Comparison of ENCODE assay signal across 9 mouse cellular contexts in the genomic region with DNA sequence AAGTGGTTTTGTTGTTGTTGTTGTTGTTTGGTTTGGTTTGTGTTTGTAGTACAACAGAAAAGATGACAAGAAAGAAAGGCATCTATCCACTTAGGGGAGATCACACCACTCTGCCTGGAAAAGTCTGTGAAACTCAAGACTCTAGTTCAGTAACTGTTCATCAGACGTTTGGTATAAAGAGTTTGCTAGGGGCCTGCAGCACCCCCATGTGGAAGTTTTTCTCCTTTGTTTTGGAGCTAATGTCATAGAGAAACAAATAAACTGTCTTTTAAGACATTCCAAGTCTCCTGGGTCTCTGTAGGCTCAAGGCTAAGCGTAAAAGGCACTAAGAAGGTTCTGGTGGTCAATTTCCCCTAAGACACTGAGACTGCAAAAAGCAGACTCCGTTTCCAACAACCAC. TPM values are rescaled to one million over a fixed set of nuclear protein-coding genes. Genes with fewer than 3 reads are reported as not detected.
DNase-seq lines count a peak whose midpoint lies in the region; ATAC-seq and TF ChIP-seq lines count a peak whose summit lies in the region.
"Had no signal": no experiment of that assay in that cellular context is flagged by ENCODE, and none has a peak within 500 bp of the region (broad histone marks: within the 10 kb centered on the region; RNA-seq: fewer than 3 reads in every experiment).

No protein-coding gene starts in this region.

- no peak for DNase-seq in neural tube, embryonic 11.5 days (ENCODE audit: low spot score)
- no peak for DNase-seq in neural tube, embryonic 10.5 days (ENCODE audit: extremely low spot score, low spot score)
- DNase-seq in stomach, postnatal 0 days (ENCODE audit: low spot score) = no peak
- no peak for DNase-seq in layer of hippocampus, postnatal 14 days (ENCODE audit: low spot score in 2 of 2)
- DNase-seq: cerebellum, adult 11 months had no signal

- no peaks in the 10 kb centered on the region for H3K9me3 ChIP-seq in erythroblast, embryonic 14.5 days (ENCODE audit: control insufficient read depth, low read length)
- H3K9me3 ChIP-seq in neural tube, embryonic 11.5 days (ENCODE audit: control insufficient read depth, low read length) = no peaks in the 10 kb centered on the region
- no peaks in the 10 kb centered on the region for H3K9me3 ChIP-seq in limb, embryonic 15.5 days
- H3K9me3 ChIP-seq in stomach, postnatal 0 days (ENCODE audit: control insufficient read depth, low read length) = no peaks in the 10 kb centered on the region

- H3K36me3 ChIP-seq in erythroblast, embryonic 14.5 days (ENCODE audit: control insufficient read depth) = peaks cover 36% of the 10 kb centered on the region
- peaks cover 9% of the 10 kb centered on the region; the same call in 1 of the 2 replicates for H3K36me3 ChIP-seq in neural tube, embryonic 11.5 days (ENCODE audit: control insufficient read depth, insufficient read depth, low read length)
- H3K36me3 ChIP-seq in limb, embryonic 15.5 days = peaks cover 29% of the 10 kb centered on the region
- H3K36me3 ChIP-seq in stomach, postnatal 0 days (ENCODE audit: control insufficient read depth, insufficient read depth, low read length) = peaks cover 10% of the 10 kb centered on the region; the same call in 1 of the 2 replicates

- no peaks in the 10 kb centered on the region for H3K27me3 ChIP-seq in erythroblast, embryonic 14.5 days (ENCODE audit: control insufficient read depth)
- no peaks in the 10 kb centered on the region for H3K27me3 ChIP-seq in neural tube, embryonic 11.5 days (ENCODE audit: control insufficient read depth, insufficient read depth, low read length)
- no peaks in the 10 kb centered on the region for H3K27me3 ChIP-seq in limb, embryonic 15.5 days
- no peaks in the 10 kb centered on the region for H3K27me3 ChIP-seq in stomach, postnatal 0 days (ENCODE audit: control insufficient read depth, insufficient read depth, low read length)

- H3K27ac ChIP-seq in neural tube, embryonic 11.5 days (ENCODE audit: low read depth, low read length) = no peak overlapping the region
- no peak overlapping the region; the same call in 1 of the 2 replicates for H3K27ac ChIP-seq in limb, embryonic 15.5 days
- no peak overlapping the region for H3K27ac ChIP-seq in stomach, postnatal 0 days (replicated peaks)

- peak overlapping the region; percentile 75; the same call in 1 of the 2 replicates for H3K4me2 ChIP-seq in neural tube, embryonic 11.5 days (ENCODE audit: low read depth)
- peak overlapping the region; percentile 84; the same call in 1 of the 2 replicates for H3K4me2 ChIP-seq in limb, embryonic 15.5 days
- peak overlapping the region; percentile 88 for H3K4me2 ChIP-seq in stomach, postnatal 0 days (replicated peaks; ENCODE audit: low read depth)

- 38% methylated on average over 3 of the region's 3 CpGs for WGBS in neural tube, embryonic 11.5 days
- WGBS in limb, embryonic 15.5 days = 25% methylated on average over 3 of the region's 3 CpGs
- 46% methylated on average over 3 of the region's 3 CpGs for WGBS in stomach, postnatal 0 days

- peak; percentile 55 for TF ChIP-seq CTCF in stomach, postnatal 0 days (IDR thresholded peaks at IDR 0.05; ENCODE audit: low read depth)

- H3K9ac ChIP-seq in neural tube, embryonic 11.5 days (ENCODE audit: low read length) = no peak overlapping the region
- H3K9ac ChIP-seq in limb, embryonic 15.5 days = no peak overlapping the region
- no peak overlapping the region for H3K9ac ChIP-seq in stomach, postnatal 0 days (ENCODE audit: low read length)

- no peak for ATAC-seq in erythroblast, adult 5-6 weeks (replicated peaks; ENCODE audit: low FRiP score, poor library complexity, severe bottlenecking)
- no peak for ATAC-seq in neural tube, embryonic 11.5 days (ENCODE audit: insufficient read depth, low FRiP score, low TSS enrichment)
- no peak for ATAC-seq in limb, embryonic 15.5 days (ENCODE audit: insufficient number of reproducible peaks, low FRiP score, low TSS enrichment, low read depth)
- ATAC-seq in stomach, postnatal 0 days (ENCODE audit: low FRiP score, low TSS enrichment) = no peak
- no peak for ATAC-seq in monocyte, adult 5-6 weeks (replicated peaks; ENCODE audit: insufficient number of reproducible peaks, low FRiP score, low TSS enrichment, poor library complexity, severe bottlenecking)

- peaks cover 32% of the 10 kb centered on the region for H3K4me1 ChIP-seq in erythroblast, embryonic 14.5 days (ENCODE audit: control insufficient read depth)
- H3K4me1 ChIP-seq in neural tube, embryonic 11.5 days (ENCODE audit: control insufficient read depth, insufficient read depth, low read length) = peaks cover 7% of the 10 kb centered on the region
- peaks cover 11% of the 10 kb centered on the region for H3K4me1 ChIP-seq in limb, embryonic 15.5 days
- H3K4me1 ChIP-seq in stomach, postnatal 0 days (replicated peaks; ENCODE audit: control insufficient read depth, insufficient read depth) = no peaks in the 10 kb centered on the region

- no peak for TF ChIP-seq EP300 in stomach, postnatal 0 days (optimal IDR thresholded peaks at IDR 0.05)

- H3K4me3 ChIP-seq in erythroblast, embryonic 14.5 days (replicated peaks) = peak overlapping the region; percentile 73
- peak overlapping the region; percentile 54 for H3K4me3 ChIP-seq in neural tube, embryonic 11.5 days (ENCODE audit: low read depth, low read length)
- peak overlapping the region; percentile 64; the same call in 1 of the 2 replicates for H3K4me3 ChIP-seq in limb, embryonic 15.5 days
- H3K4me3 ChIP-seq in stomach, postnatal 0 days (ENCODE audit: low read depth, low read length) = no peak overlapping the region

RNA-seq across cellular contexts. Expression of a gene that starts 1.3 kb away (rescaled TPM):
- 1.4 TPM in 2 replicates for polyA plus RNA-seq in erythroblast, embryonic 14.5 days (2012)
- 1.3 and 12.3 TPM in 2 replicates for total RNA-seq in erythroblast, adult 5-6 weeks (2015; ENCODE audit: low replicate concordance)
- 10.2 and 16.3 TPM in 2 replicates for total RNA-seq in erythroblast, adult 5-6 weeks (2017; ENCODE audit: low replicate concordance)
- polyA plus RNA-seq in neural tube, embryonic 11.5 days (2014; fragmentation: Nextera tagmentation; extraction: Ambion mirVana) = 19.9 and 20.9 TPM in 2 replicates
- polyA plus RNA-seq in limb, embryonic 15.5 days (2015; fragmentation: Nextera tagmentation; extraction: Ambion mirVana) = 20.9 and 22.1 TPM in 2 replicates
- polyA plus RNA-seq in stomach, postnatal 0 days (2015; fragmentation: Nextera tagmentation; extraction: Ambion mirVana) = 17.6 and 17.8 TPM in 2 replicates
- 10 to 100 TPM; 44.3 to 45.8 TPM for total RNA-seq in layer of hippocampus, postnatal 14 days (2021)
- total RNA-seq in monocyte, adult 5-6 weeks (2017) = 40.6 to 60.6 TPM (median 40.8 TPM) in 3 replicates

RNA-seq across cellular contexts. Expression of a gene that starts 12.9 kb away (rescaled TPM):
- polyA plus RNA-seq in erythroblast, embryonic 14.5 days (2012) = 1.5 and 2.7 TPM in 2 replicates
- total RNA-seq in erythroblast, adult 5-6 weeks (2015; ENCODE audit: low replicate concordance) = 13.6 and 14.4 TPM in 2 replicates
- total RNA-seq in erythroblast, adult 5-6 weeks (2017; ENCODE audit: low replicate concordance) = 22.0 and 32.9 TPM in 2 replicates
- polyA plus RNA-seq in neural tube, embryonic 11.5 days (2014; fragmentation: Nextera tagmentation; extraction: Ambion mirVana) = 133 and 135 TPM in 2 replicates
- 89.3 and 101 TPM in 2 replicates for polyA plus RNA-seq in limb, embryonic 15.5 days (2015; fragmentation: Nextera tagmentation; extraction: Ambion mirVana)
- 30.5 and 38.7 TPM in 2 replicates for polyA plus RNA-seq in stomach, postnatal 0 days (2015; fragmentation: Nextera tagmentation; extraction: Ambion mirVana)
- 10 to 100 TPM; 51.0 to 54.8 TPM for total RNA-seq in layer of hippocampus, postnatal 14 days (2021)
- 31.6 to 66.7 TPM (median 54.0 TPM) in 3 replicates for total RNA-seq in monocyte, adult 5-6 weeks (2017)

RNA-seq across cellular contexts. Expression of a gene that starts 53.7 kb away (rescaled TPM):
- 3.7 and 4.6 TPM in 2 replicates for polyA plus RNA-seq in erythroblast, embryonic 14.5 days (2012)
- total RNA-seq in erythroblast, adult 5-6 weeks (2015; ENCODE audit: low replicate concordance) = 27.0 and 27.1 TPM in 2 replicates
- total RNA-seq in erythroblast, adult 5-6 weeks (2017; ENCODE audit: low replicate concordance) = 26.5 and 32.5 TPM in 2 replicates
- polyA plus RNA-seq in neural tube, embryonic 11.5 days (2014; fragmentation: Nextera tagmentation; extraction: Ambion mirVana) = 45.4 and 46.8 TPM in 2 replicates
- polyA plus RNA-seq in limb, embryonic 15.5 days (2015; fragmentation: Nextera tagmentation; extraction: Ambion mirVana) = 75.6 and 81.1 TPM in 2 replicates
- 32.4 and 35.6 TPM in 2 replicates for polyA plus RNA-seq in stomach, postnatal 0 days (2015; fragmentation: Nextera tagmentation; extraction: Ambion mirVana)
- 100 to 1,000 TPM; 185 to 187 TPM for total RNA-seq in layer of hippocampus, postnatal 14 days (2021)
- total RNA-seq in monocyte, adult 5-6 weeks (2017) = 56.7 to 65.5 TPM (median 62.2 TPM) in 3 replicates
